Mouse (Mus musculus) small intestine, adult 2 months (tissue): ENCODE results near the gene Gm20594.

ENCODE experiments used
- CTCF ChIP-seq: fragments of 200-500 bp; IDR thresholded peaks from 2 replicates; pipeline ENCODE4 v1.5.1; 2012; ENCODE audit warnings: low read depth, mild to moderate bottlenecking, control low read depth, inconsistent platforms, low read length, moderate library complexity, mixed read lengths; ENCODE audit not compliant: insufficient replicate concordance, insufficient read length; ENCODE audit errors: extremely low read depth
- POLR2A ChIP-seq: fragments of 200-500 bp; IDR thresholded peaks from 2 replicates; pipeline ENCODE4 v1.6.1; 2012; ENCODE audit warnings: low read depth, mild to moderate bottlenecking, control low read depth, inconsistent platforms, low read length, moderate library complexity

GRCm38 (mm10) chr6:79817616-79818015 lies at the start of gene Gm20594:
- TF ChIP-seq CTCF, result no peak
- no peak for TF ChIP-seq POLR2A
